Mouse (Mus musculus) inflammation-experienced regulatory T-cells, adult 6 months (primary cell): ENCODE measurements at regions not wholly inside any gene's neighbourhood (a gene's known extent, or its start where the extent isn't known, plus 50 kb on each side); places are given as distances from the start of the nearest gene placed in this dataset.
"Not testable (repeated sequence)": the region's sequence is repeated elsewhere in the genome, so short reads cannot be mapped to it uniquely, and the experiment has no call there.

ENCODE experiments used
- ATAC-seq: one replicate; pipeline ENCODE4 v1.8.0; 2017

GRCm38 (mm10) chr17:4024384-4024783 is 328.3 kb upstream of the Nox3 start:
- no peak for ATAC-seq

- ATAC-seq = no peak
Observed at GRCm38 (mm10) chr17:4029202-4029601, 333.1 kb upstream of the Nox3 start.

- no peak for ATAC-seq
Observed at GRCm38 (mm10) chr17:4034816-4035360, 338.8 kb upstream of the Nox3 start.

- no peak for ATAC-seq
Observed at GRCm38 (mm10) chr17:4040104-4040664, 344.1 kb upstream of the Nox3 start.

GRCm38 (mm10) chr17:4060186-4060585 is 364.1 kb upstream of the Nox3 start:
- not testable (repeated sequence) for ATAC-seq

GRCm38 (mm10) chr17:4073381-4073780 is 377.3 kb upstream of the Nox3 start:
- ATAC-seq = no peak

- no peak for ATAC-seq
Observed at GRCm38 (mm10) chr17:4080564-4080963, 384.5 kb upstream of the Nox3 start.

- ATAC-seq = no peak
Observed at GRCm38 (mm10) chr17:4094621-4095020, 398.6 kb upstream of the Nox3 start.

- ATAC-seq = no peak
Observed at GRCm38 (mm10) chr17:4103321-4103720, 407.3 kb upstream of the Nox3 start.

GRCm38 (mm10) chr17:4109263-4109662 is 413.2 kb upstream of the Nox3 start:
- no peak for ATAC-seq

- no peak for ATAC-seq
Observed at GRCm38 (mm10) chr17:4113021-4113420, 417.0 kb upstream of the Nox3 start.

- ATAC-seq = no peak
Observed at GRCm38 (mm10) chr17:4116476-4116875, 420.4 kb upstream of the Nox3 start.

GRCm38 (mm10) chr17:4133678-4134077 is 437.6 kb upstream of the Nox3 start:
- no peak for ATAC-seq

GRCm38 (mm10) chr17:4163502-4163901 is 467.4 kb upstream of the Nox3 start:
- ATAC-seq = no peak

- ATAC-seq = no peak
Observed at GRCm38 (mm10) chr17:4173951-4174361, 477.9 kb upstream of the Nox3 start.

GRCm38 (mm10) chr17:4175006-4175405 is 478.9 kb upstream of the Nox3 start:
- no peak for ATAC-seq

- no peak for ATAC-seq
Observed at GRCm38 (mm10) chr17:4176524-4176923, 480.5 kb upstream of the Nox3 start.

- no peak for ATAC-seq
Observed at GRCm38 (mm10) chr17:4177485-4178150, 481.6 kb upstream of the Nox3 start.

GRCm38 (mm10) chr17:4179271-4179670 is 483.2 kb upstream of the Nox3 start:
- no peak for ATAC-seq

- no peak for ATAC-seq
Observed at GRCm38 (mm10) chr17:4182106-4182505, 486.0 kb upstream of the Nox3 start.

GRCm38 (mm10) chr17:4186802-4187201 is 490.7 kb upstream of the Nox3 start:
- ATAC-seq = no peak

- ATAC-seq = no peak
Observed at GRCm38 (mm10) chr17:4187606-4188005, 491.5 kb upstream of the Nox3 start.

GRCm38 (mm10) chr17:4196793-4197448 is 500.9 kb upstream of the Nox3 start:
- no peak for ATAC-seq

GRCm38 (mm10) chr17:4198001-4198400 is 501.9 kb upstream of the Nox3 start:
- ATAC-seq = no peak
